Mouse (Mus musculus) ZHBTc4 (cell line): Measurements from ENCODE around the gene Emilin1.

ENCODE experiments used
- DNase-seq: peaks from one replicate; pipeline ENCODE4 v3.0.0-alpha.2; 2011; ENCODE audit warnings: low read depth, low spot score

Emilin1 gene

GRCm38 (mm10) chr5:30907413-30908059 lies 5.7 kb upstream of the Emilin1 start, which contains the start of gene Ost4:
TSS of gene Ost4 (minus strand) at chr5:30907788.
- peak; percentile 99 for DNase-seq

GRCm38 (mm10) chr5:30908426-30909299 lies 4.5 kb upstream of the Emilin1 start:
- no peak for DNase-seq

- no peak for DNase-seq
Measured at GRCm38 (mm10) chr5:30909300-30909659, 3.9 kb upstream of the Emilin1 start.

GRCm38 (mm10) chr5:30909863-30910262 lies 3.3 kb upstream of the Emilin1 start:
- DNase-seq = no peak

GRCm38 (mm10) chr5:30910481-30910880 lies 2.7 kb upstream of the Emilin1 start:
- no peak for DNase-seq

- no peak for DNase-seq
Measured at GRCm38 (mm10) chr5:30912156-30912555, 1.0 kb upstream of the Emilin1 start.

- DNase-seq = no peak
Measured at GRCm38 (mm10) chr5:30914101-30914635, 966 bp downstream of the Emilin1 start.

- DNase-seq = no peak
Measured at GRCm38 (mm10) chr5:30914849-30915248, 1.6 kb downstream of the Emilin1 start.

GRCm38 (mm10) chr5:30915456-30915855 lies 2.3 kb downstream of the Emilin1 start:
- DNase-seq = no peak

GRCm38 (mm10) chr5:30915974-30916433 lies 2.8 kb downstream of the Emilin1 start:
- peak; percentile 97 for DNase-seq

- no peak for DNase-seq
Measured at GRCm38 (mm10) chr5:30916841-30917240, 3.6 kb downstream of the Emilin1 start.

GRCm38 (mm10) chr5:30917348-30917747 lies 4.1 kb downstream of the Emilin1 start:
- DNase-seq = no peak

GRCm38 (mm10) chr5:30917891-30918670 lies 4.9 kb downstream of the Emilin1 start:
- DNase-seq = no peak

- no peak for DNase-seq
Measured at GRCm38 (mm10) chr5:30918691-30919090, 5.5 kb downstream of the Emilin1 start.

- peak; percentile 52 for DNase-seq
Measured at GRCm38 (mm10) chr5:30919831-30920614, 6.8 kb downstream of the Emilin1 start.

GRCm38 (mm10) chr5:30920621-30921020 lies 7.4 kb downstream of the Emilin1 start:
- peak; percentile 52 for DNase-seq

- peak; percentile 95 for DNase-seq
Measured at GRCm38 (mm10) chr5:30921256-30922033, 8.2 kb downstream of the Emilin1 start, which contains the start of gene Khk. TSS of gene Khk (plus strand) at chr5:30921431.

- DNase-seq = no peak
Measured at GRCm38 (mm10) chr5:30922581-30923041, 9.4 kb downstream of the Emilin1 start.

GRCm38 (mm10) chr5:30923119-30923518 lies 9.9 kb downstream of the Emilin1 start:
- no peak for DNase-seq

GRCm38 (mm10) chr5:30924614-30925013 lies 11.4 kb downstream of the Emilin1 start:
- no peak for DNase-seq
